Mouse (Mus musculus): ENCODE measurements around the gene Myb. TPM values are rescaled to one million over a fixed set of nuclear protein-coding genes. Genes with fewer than 3 reads are reported as not detected.

The Myb gene
- polyA plus RNA-seq, 1 experiment: 334 TPM

GRCm38 (mm10) chr10:21082447-21082846 lies 78.3 kb downstream of the Myb start:
- H3K27ac ChIP-seq (ENCODE audit: control insufficient read depth, insufficient read depth, low read length): no peak overlapping the region
- WGBS: 91% methylated on average over 8 of the region's 8 CpGs
- DNase-seq: no peak
- H3K27me3 ChIP-seq (ENCODE audit: control insufficient read depth, insufficient read depth, low read length): no peaks in the 10 kb centered on the region
- no peaks in the 10 kb centered on the region for H3K36me3 ChIP-seq (ENCODE audit: control insufficient read depth, insufficient read depth, low read length)
- H3K4me3 ChIP-seq (ENCODE audit: control insufficient read depth, insufficient read depth, low read length): no peak overlapping the region
- TF ChIP-seq POLR2A (IDR thresholded peaks at IDR 0.05; ENCODE audit: control insufficient read depth, extremely low read depth, insufficient read depth, low read length, poor library complexity) (no peak), CTCF (IDR thresholded peaks at IDR 0.05; ENCODE audit: borderline replicate concordance, control insufficient read depth, extremely low read depth, insufficient read depth, low read length, poor library complexity) (no peak)
- H3K4me1 ChIP-seq (replicated peaks; ENCODE audit: control insufficient read depth, insufficient read depth, low read length): peaks cover 42% of the 10 kb centered on the region

GRCm38 (mm10) chr10:21077151-21077719 lies 83.5 kb downstream of the Myb start:
- Histone ChIP-seq H3K4me3 (ENCODE audit: control insufficient read depth, insufficient read depth, low read length) (peak overlapping the region; percentile 16), H3K36me3 (ENCODE audit: control insufficient read depth, insufficient read depth, low read length) (no peaks in the 10 kb centered on the region), H3K27me3 (ENCODE audit: control insufficient read depth, insufficient read depth, low read length) (no peaks in the 10 kb centered on the region), H3K27ac (ENCODE audit: control insufficient read depth, insufficient read depth, low read length) (peak overlapping the region; percentile 97), H3K4me1 (replicated peaks; ENCODE audit: control insufficient read depth, insufficient read depth, low read length) (peaks cover 56% of the 10 kb centered on the region)
- WGBS: 4% methylated on average over 14 of the region's 14 CpGs
- DNase-seq: peak; percentile 74
- peak; percentile 63 for TF ChIP-seq POLR2A (IDR thresholded peaks at IDR 0.05; ENCODE audit: control insufficient read depth, extremely low read depth, insufficient read depth, low read length, poor library complexity)
- 0 out of 2 replicates have a peak, but pooled peaks have one; percentile 37 for TF ChIP-seq CTCF (IDR thresholded peaks at IDR 0.05; ENCODE audit: borderline replicate concordance, control insufficient read depth, extremely low read depth, insufficient read depth, low read length, poor library complexity)

GRCm38 (mm10) chr10:21076731-21077130 lies 84.1 kb downstream of the Myb start:
- no peak for DNase-seq
- H3K4me1 ChIP-seq (replicated peaks; ENCODE audit: control insufficient read depth, insufficient read depth, low read length): peaks cover 61% of the 10 kb centered on the region
- no peak overlapping the region for H3K4me3 ChIP-seq (ENCODE audit: control insufficient read depth, insufficient read depth, low read length)
- TF ChIP-seq CTCF (IDR thresholded peaks at IDR 0.05; ENCODE audit: borderline replicate concordance, control insufficient read depth, extremely low read depth, insufficient read depth, low read length, poor library complexity) (no peak), POLR2A (IDR thresholded peaks at IDR 0.05; ENCODE audit: control insufficient read depth, extremely low read depth, insufficient read depth, low read length, poor library complexity) (no peak)
- no peaks in the 10 kb centered on the region for H3K27me3 ChIP-seq (ENCODE audit: control insufficient read depth, insufficient read depth, low read length)
- peak overlapping the region; percentile 97 for H3K27ac ChIP-seq (ENCODE audit: control insufficient read depth, insufficient read depth, low read length)
- 10% methylated on average over 7 of the region's 7 CpGs for WGBS
- no peaks in the 10 kb centered on the region for H3K36me3 ChIP-seq (ENCODE audit: control insufficient read depth, insufficient read depth, low read length)

- Histone ChIP-seq H3K36me3 (ENCODE audit: control insufficient read depth, insufficient read depth, low read length) (no peaks in the 10 kb centered on the region), H3K27ac (ENCODE audit: control insufficient read depth, insufficient read depth, low read length) (peak overlapping the region; percentile 97), H3K27me3 (ENCODE audit: control insufficient read depth, insufficient read depth, low read length) (no peaks in the 10 kb centered on the region), H3K4me3 (ENCODE audit: control insufficient read depth, insufficient read depth, low read length) (no peak overlapping the region), H3K4me1 (replicated peaks; ENCODE audit: control insufficient read depth, insufficient read depth, low read length) (peaks cover 61% of the 10 kb centered on the region)
- 79% methylated on average over 1 of the region's 1 CpGs for WGBS
- DNase-seq: no peak
- TF ChIP-seq CTCF (IDR thresholded peaks at IDR 0.05; ENCODE audit: borderline replicate concordance, control insufficient read depth, extremely low read depth, insufficient read depth, low read length, poor library complexity) (no peak), POLR2A (IDR thresholded peaks at IDR 0.05; ENCODE audit: control insufficient read depth, extremely low read depth, insufficient read depth, low read length, poor library complexity) (no peak)
Measured at GRCm38 (mm10) chr10:21076137-21076536, 84.6 kb downstream of the Myb start.

Other genes starting within 250 kb of the Myb start
- gene Ahi1, start 208.4 kb downstream of the Myb start, polyA plus RNA-seq (2012; rRNA removed): 5.4 and 6.1 TPM in 2 replicates
- 27.8 and 33.5 TPM in 2 replicates for gene Hbs1l, start 135.0 kb upstream of the Myb start, polyA plus RNA-seq (2012; rRNA removed)
- 0.16 and 0.80 TPM in 2 replicates for gene Aldh8a1, start 216.3 kb upstream of the Myb start, polyA plus RNA-seq (2012; rRNA removed)

All from thymus, adult 2 months (tissue).